Mouse (Mus musculus) cerebellum, adult 8-10 months (tissue): ENCODE measurements around the gene Calcb.

ENCODE experiments used
- DNase-seq: peaks from one replicate; pipeline ENCODE4 v3.0.0; 2022

The Calcb gene

GRCm38 (mm10) chr7:114754196-114754595, 35.8 kb downstream of the Calcb start:
- DNase-seq: no peak

- no peak for DNase-seq
Measured at GRCm38 (mm10) chr7:114754626-114755025, 36.2 kb downstream of the Calcb start.

- no peak for DNase-seq
Measured at GRCm38 (mm10) chr7:114762660-114763059, 44.2 kb downstream of the Calcb start.

- no peak for DNase-seq
Measured at GRCm38 (mm10) chr7:114765273-114765672, 46.8 kb downstream of the Calcb start.

GRCm38 (mm10) chr7:114766523-114766922, 48.1 kb downstream of the Calcb start:
- no peak for DNase-seq

- DNase-seq: no peak
Measured at GRCm38 (mm10) chr7:114768516-114768915, 50.1 kb downstream of the Calcb start.

GRCm38 (mm10) chr7:114769041-114769440, 50.6 kb downstream of the Calcb start:
- DNase-seq: no peak

GRCm38 (mm10) chr7:114770586-114770985, 52.1 kb downstream of the Calcb start:
- DNase-seq: no peak

GRCm38 (mm10) chr7:114771801-114772200, 53.4 kb downstream of the Calcb start:
- DNase-seq: no peak
